Mouse (Mus musculus) cerebellum, adult 2 months (tissue): ENCODE data around the gene Mcm8.

Source experiments
- CTCF ChIP-seq: fragments of 200-500 bp; IDR thresholded peaks from 2 replicates; pipeline ENCODE4 v1.5.1; 2011; ENCODE audit warnings: low read depth, mild to moderate bottlenecking, control low read depth, low read length, moderate library complexity, borderline replicate concordance; ENCODE audit not compliant: insufficient read depth
- POLR2A ChIP-seq: fragments of 200-500 bp; IDR thresholded peaks from 2 replicates; pipeline ENCODE4 v1.6.1; 2011; ENCODE audit warnings: low read length, control low read depth, borderline replicate concordance; ENCODE audit not compliant: insufficient read depth

DNA sequence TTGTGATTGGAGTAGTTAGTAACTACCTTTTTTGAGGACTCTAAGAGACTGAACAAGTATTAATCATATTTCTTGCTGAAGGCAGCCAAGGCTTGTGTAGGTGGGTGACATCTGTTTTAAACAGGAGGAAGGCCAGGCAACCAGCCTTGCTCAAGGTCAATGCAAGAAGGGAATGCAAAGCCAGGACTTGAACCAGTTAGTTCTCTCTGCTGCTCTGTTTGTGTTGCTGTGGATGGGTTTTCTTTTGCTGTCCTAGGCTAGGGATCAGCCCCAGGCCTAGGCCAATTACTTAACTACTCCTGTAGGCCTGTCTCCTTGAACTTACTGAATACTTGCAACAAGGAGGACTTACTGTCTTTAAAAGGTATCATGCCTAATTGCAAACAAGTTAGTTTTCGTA, 37.1 kb downstream of the Mcm8 start:
- TF ChIP-seq CTCF (no peak), POLR2A (no peak)
